ENCODE assay signal across 8 mouse cellular contexts in genomic region chr17:15530141-15530540, GRCm38 (mm10). TPM values are rescaled to one million over a fixed set of nuclear protein-coding genes. Genes with fewer than 3 reads are reported as not detected.
DNase-seq lines count a peak whose midpoint lies in the region; ATAC-seq and TF ChIP-seq lines count a peak whose summit lies in the region.

No protein-coding gene starts in this region.

- intact Hi-C loops in heart, adult 2 months (cut with DNase I): no loop called here

- H3K27ac ChIP-seq in heart, adult 2 months: no peak overlapping the region
- H3K27ac ChIP-seq in limb, embryonic 14.5 days (replicated peaks; ENCODE audit: low read depth, low read length): no peak overlapping the region

- TF ChIP-seq CTCF in heart, adult 2 months (IDR thresholded peaks at IDR 0.05): peak; percentile 56

- DNase-seq in heart, adult 2 months: no peak
- no peak for DNase-seq in heart, adult 11 months
- DNase-seq in 416B (ENCODE audit: low read depth) (peak; percentile 79), MEL-GATA-1-ER (ENCODE audit: extremely low read depth, low read depth) (peak; percentile 49)
- DNase-seq in embryo, embryonic 9.5 days (ENCODE audit: extremely low spot score): peak; percentile 14
- DNase-seq in limb, embryonic 14.5 days (ENCODE audit: low spot score): peak; percentile 44
- DNase-seq in splenic B cell, adult 2 months (ENCODE audit: low read depth, low spot score): peak; percentile 77
- DNase-seq in gastrocnemius, adult 8-10 months (ENCODE audit: low spot score in 2 of 2): no peak

- H3K4me2 ChIP-seq in limb, embryonic 14.5 days (replicated peaks; ENCODE audit: low read depth, low read length, severe bottlenecking): no peak overlapping the region

- H3K4me1 ChIP-seq in heart, adult 2 months (ENCODE audit: control insufficient read depth, insufficient read depth, low read length): peaks cover 4% of the 10 kb centered on the region
- peaks cover 10% of the 10 kb centered on the region for H3K4me1 ChIP-seq in limb, embryonic 14.5 days (ENCODE audit: control insufficient read depth, insufficient read depth, low read length)

- no peak for TF ChIP-seq POLR2A in heart, adult 2 months (IDR thresholded peaks at IDR 0.05; ENCODE audit: insufficient read depth, low read depth, low read length)
- no peak for TF ChIP-seq POLR2A in limb, embryonic 14.5 days (IDR thresholded peaks at IDR 0.05; ENCODE audit: borderline replicate concordance, extremely low read depth, insufficient read depth, insufficient read length)

- 20% methylated on average over 5 of the region's 5 CpGs for WGBS in heart, adult 2 months
- 10% methylated on average over 5 of the region's 5 CpGs for WGBS in limb, embryonic 14.5 days

- H3K36me3 ChIP-seq in heart, adult 2 months (ENCODE audit: control insufficient read depth, insufficient read depth, low read length): peaks cover 2% of the 10 kb centered on the region; the same call in 1 of the 2 replicates
- peaks cover under 1% of the 10 kb centered on the region; the same call in 1 of the 2 replicates for H3K36me3 ChIP-seq in limb, embryonic 14.5 days (ENCODE audit: control insufficient read depth, insufficient read depth, low read length)
- H3K36me3 ChIP-seq in splenic B cell, adult 2 months (ENCODE audit: control insufficient read depth, insufficient read depth, low read length, poor library complexity, severe bottlenecking): no peaks in the 10 kb centered on the region; the same call in 1 of the 2 replicates

- no peak for TF ChIP-seq EP300 in heart, adult 2 months (IDR thresholded peaks at IDR 0.05; ENCODE audit: insufficient read depth, low read depth, low read length)

- ATAC-seq in limb, embryonic 14.5 days (ENCODE audit: low FRiP score, low read depth): no peak

- H3K4me3 ChIP-seq in heart, adult 2 months: no peak overlapping the region
- H3K4me3 ChIP-seq in limb, embryonic 14.5 days (replicated peaks; ENCODE audit: low read length): no peak overlapping the region

- no peaks in the 10 kb centered on the region for H3K79me2 ChIP-seq in heart, adult 2 months (replicated peaks; ENCODE audit: control insufficient read depth, insufficient read depth, low read length)

- no peak overlapping the region for H3K9ac ChIP-seq in heart, adult 2 months (ENCODE audit: low read depth, low read length)
- no peak overlapping the region for H3K9ac ChIP-seq in limb, embryonic 14.5 days (ENCODE audit: low read depth, low read length, severe bottlenecking)

- no peaks in the 10 kb centered on the region for H3K27me3 ChIP-seq in heart, adult 2 months (ENCODE audit: control insufficient read depth, insufficient read depth, low read length)
- H3K27me3 ChIP-seq in limb, embryonic 14.5 days (ENCODE audit: control insufficient read depth, insufficient read depth, low read length): peaks cover 2% of the 10 kb centered on the region; the same call in 1 of the 2 replicates
- no peaks in the 10 kb centered on the region for H3K27me3 ChIP-seq in splenic B cell, adult 2 months (ENCODE audit: control insufficient read depth, insufficient read depth, low read length, poor library complexity, severe bottlenecking)

- no peaks in the 10 kb centered on the region for H3K9me3 ChIP-seq in limb, embryonic 14.5 days (ENCODE audit: control insufficient read depth, low read length)

RNA-seq across cellular contexts. Expression of gene Pdcd2, which starts 3.0 kb away (rescaled TPM):
- 10 to 100 TPM; 13.9 to 16.4 TPM for total RNA-seq in heart, adult 2 months (2021)
- 9.2 and 13.1 TPM in 2 replicates for polyA plus RNA-seq in heart, adult 2 months (2012; rRNA removed)
- polyA plus RNA-seq in limb, embryonic 14.5 days (2012; rRNA removed): 25.9 and 26.5 TPM in 2 replicates
- polyA plus RNA-seq in limb, embryonic 14.5 days (2014; fragmentation: Nextera tagmentation; extraction: Ambion mirVana): 48.2 and 50.0 TPM in 2 replicates
- total RNA-seq in gastrocnemius, adult 8-10 months (2022): 10 to 100 TPM; 14.4 to 27.1 (median 18.0) TPM

RNA-seq across cellular contexts. Expression of gene Tbp, which starts 30.5 kb away (rescaled TPM):
- 10 to 100 TPM in 1 of 2 experiments, 1 to 10 TPM in 1; 9.6 to 10.9 TPM for total RNA-seq in heart, adult 2 months (2021)
- polyA plus RNA-seq in heart, adult 2 months (2012; rRNA removed): 20.4 and 29.5 TPM in 2 replicates
- polyA plus RNA-seq in limb, embryonic 14.5 days (2012; rRNA removed): 67.6 and 68.3 TPM in 2 replicates
- 48.3 and 61.7 TPM in 2 replicates for polyA plus RNA-seq in limb, embryonic 14.5 days (2014; fragmentation: Nextera tagmentation; extraction: Ambion mirVana)
- 1 to 10 TPM; 5.9 to 9.4 (median 7.7) TPM for total RNA-seq in gastrocnemius, adult 8-10 months (2022)

RNA-seq across cellular contexts. Expression of gene Psmb1, which starts 30.6 kb away (rescaled TPM):
- total RNA-seq in heart, adult 2 months (2021): 100 to 1,000 TPM; 109 to 125 TPM
- polyA plus RNA-seq in heart, adult 2 months (2012; rRNA removed): 93.1 and 161 TPM in 2 replicates
- 146 and 167 TPM in 2 replicates for polyA plus RNA-seq in limb, embryonic 14.5 days (2012; rRNA removed)
- polyA plus RNA-seq in limb, embryonic 14.5 days (2014; fragmentation: Nextera tagmentation; extraction: Ambion mirVana): 258 and 282 TPM in 2 replicates
- 100 to 1,000 TPM; 105 to 114 (median 112) TPM for total RNA-seq in gastrocnemius, adult 8-10 months (2022)

RNA-seq across cellular contexts. Expression of gene Prdm9, which starts 34.0 kb away (rescaled TPM):
- total RNA-seq in heart, adult 2 months (2021): 1 to 10 TPM; 1.3 to 1.7 TPM
- 1.4 and 1.8 TPM in 2 replicates for polyA plus RNA-seq in heart, adult 2 months (2012; rRNA removed)
- polyA plus RNA-seq in limb, embryonic 14.5 days (2012; rRNA removed): 2.1 and 2.7 TPM in 2 replicates
- 0.54 and 1.0 TPM in 2 replicates for polyA plus RNA-seq in limb, embryonic 14.5 days (2014; fragmentation: Nextera tagmentation; extraction: Ambion mirVana)
- total RNA-seq in gastrocnemius, adult 8-10 months (2022): 1 to 10 TPM; 2.9 to 3.5 (median 3.0) TPM

Comparison
In these comparisons a context has a peak if more than half of its experiments do, and no peak if none do; other contexts are left out.
1. DNase-seq: peak in 416B (single experiment), MEL-GATA-1-ER (single experiment), embryo, embryonic 9.5 days (single experiment), limb, embryonic 14.5 days (single experiment) and splenic B cell, adult 2 months (single experiment); none in heart, adult 2 months (0 of 2), heart, adult 11 months (single experiment) and gastrocnemius, adult 8-10 months (0 of 2).